Mouse (Mus musculus): Measurements from ENCODE around the gene Rgcc. TPM values are rescaled to one million over a fixed set of nuclear protein-coding genes. Genes with fewer than 3 reads are reported as not detected.
A peak's percentile ranks its signal among the peaks of the same experiment; 100 is the strongest.

Gene Rgcc
- polyA plus RNA-seq, 1 experiment from 2014 or later = 75.8 TPM

DNA sequence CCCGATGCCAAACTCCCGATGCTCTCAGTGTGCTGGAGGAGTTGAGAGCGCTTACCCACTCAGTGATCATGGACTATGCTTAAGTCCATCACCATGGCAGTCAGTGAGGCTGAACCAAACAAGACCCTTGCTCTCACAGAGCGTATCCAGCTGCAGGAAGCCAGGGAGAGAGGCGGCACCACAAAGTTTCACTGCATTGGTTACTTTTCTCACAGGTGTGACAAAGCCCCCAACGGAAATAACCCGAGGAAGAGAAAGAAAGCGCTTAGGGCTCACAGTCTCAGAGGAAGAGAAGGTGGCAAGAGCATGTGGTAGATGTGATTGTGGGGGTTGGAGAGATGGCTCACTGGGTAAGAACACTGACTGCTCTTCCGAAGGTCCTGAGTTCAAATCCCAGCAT lies 21.0 kb downstream of the Rgcc start:
- ATAC-seq (replicated peaks; ENCODE audit: low FRiP score) (no peak), DNase-seq (ENCODE audit: low spot score) (no peak)
- 90% methylated on average over 9 of the region's 9 CpGs for WGBS
- Histone ChIP-seq H3K4me2 (ENCODE audit: low read depth, low read length, severe bottlenecking) (no peak overlapping the region), H3K9ac (ENCODE audit: low read length) (no peak overlapping the region), H3K27ac (ENCODE audit: low read depth, low read length) (no peak overlapping the region), H3K4me1 (replicated peaks; ENCODE audit: control insufficient read depth, insufficient read depth, low read length) (peaks cover 2% of the 10 kb centered on the region; the same call in 1 of the 2 replicates), H3K27me3 (ENCODE audit: control insufficient read depth, insufficient read depth, low read length) (no peaks in the 10 kb centered on the region), H3K36me3 (ENCODE audit: control insufficient read depth, insufficient read depth, low read length) (no peaks in the 10 kb centered on the region), H3K4me3 (ENCODE audit: low read depth, low read length) (no peak overlapping the region), H3K9me3 (ENCODE audit: control insufficient read depth, low read length) (no peaks in the 10 kb centered on the region)

DNA sequence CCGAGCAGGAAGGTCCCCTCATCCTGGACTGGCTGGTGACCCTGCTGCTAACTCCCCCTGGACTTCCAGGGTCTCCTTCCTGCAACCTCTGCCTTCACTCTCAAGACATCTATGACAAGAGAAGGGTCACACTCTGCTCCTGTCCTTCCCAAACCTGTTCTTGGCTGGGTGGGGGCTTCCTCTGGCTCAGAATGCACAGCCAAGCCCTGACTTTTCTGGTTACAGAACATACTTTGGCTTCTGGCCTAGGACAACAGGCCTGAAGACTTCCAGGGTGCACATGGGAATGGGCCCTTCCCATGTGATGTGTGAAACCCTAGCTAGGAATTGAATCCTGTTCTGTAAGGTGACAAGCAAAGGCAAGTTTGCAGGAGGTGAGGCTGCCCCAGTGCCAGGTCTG lies 22.0 kb downstream of the Rgcc start:
- no peak overlapping the region for H3K4me2 ChIP-seq (ENCODE audit: low read depth, low read length, severe bottlenecking)
- no peak overlapping the region for H3K9ac ChIP-seq (ENCODE audit: low read length)
- ATAC-seq (replicated peaks; ENCODE audit: low FRiP score) (no peak), DNase-seq (ENCODE audit: low spot score) (no peak)
- 73% methylated on average over 1 of the region's 1 CpGs for WGBS
- no peaks in the 10 kb centered on the region for H3K36me3 ChIP-seq (ENCODE audit: control insufficient read depth, insufficient read depth, low read length)
- H3K4me1 ChIP-seq (replicated peaks; ENCODE audit: control insufficient read depth, insufficient read depth, low read length) = peaks cover 2% of the 10 kb centered on the region; the same call in 1 of the 2 replicates
- no peak overlapping the region for H3K4me3 ChIP-seq (ENCODE audit: low read depth, low read length)
- H3K9me3 ChIP-seq (ENCODE audit: control insufficient read depth, low read length) = no peaks in the 10 kb centered on the region
- no peak overlapping the region for H3K27ac ChIP-seq (ENCODE audit: low read depth, low read length)
- H3K27me3 ChIP-seq (ENCODE audit: control insufficient read depth, insufficient read depth, low read length) = no peaks in the 10 kb centered on the region

DNA sequence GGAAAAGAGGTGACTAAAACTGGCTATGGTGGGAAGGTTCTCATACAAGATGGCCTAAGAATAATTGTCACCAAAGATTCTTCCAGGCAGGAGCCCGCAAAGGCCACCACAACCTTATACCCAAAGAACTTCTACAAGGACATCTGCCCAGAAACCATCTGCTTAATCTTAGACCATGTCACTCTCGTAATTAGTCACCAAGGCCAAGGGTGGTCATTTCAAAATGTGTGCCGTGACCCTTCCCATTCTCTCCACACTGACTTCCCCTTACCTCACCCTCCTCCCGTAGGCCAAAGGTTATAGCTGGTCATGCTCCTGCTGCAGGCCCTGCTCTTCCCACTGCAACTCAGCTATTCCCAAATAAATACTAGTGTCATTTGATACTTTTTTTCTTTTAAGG lies 22.5 kb downstream of the Rgcc start:
- Histone ChIP-seq H3K4me3 (ENCODE audit: low read depth, low read length) (no peak overlapping the region), H3K4me1 (replicated peaks; ENCODE audit: control insufficient read depth, insufficient read depth, low read length) (peaks cover 2% of the 10 kb centered on the region; the same call in 1 of the 2 replicates), H3K9me3 (ENCODE audit: control insufficient read depth, low read length) (no peaks in the 10 kb centered on the region), H3K27ac (ENCODE audit: low read depth, low read length) (no peak overlapping the region), H3K27me3 (ENCODE audit: control insufficient read depth, insufficient read depth, low read length) (no peaks in the 10 kb centered on the region), H3K4me2 (ENCODE audit: low read depth, low read length, severe bottlenecking) (no peak overlapping the region), H3K36me3 (ENCODE audit: control insufficient read depth, insufficient read depth, low read length) (no peaks in the 10 kb centered on the region), H3K9ac (ENCODE audit: low read length) (no peak overlapping the region)
- DNase-seq (ENCODE audit: low spot score) (no peak), ATAC-seq (replicated peaks; ENCODE audit: low FRiP score) (no peak)
- 87% methylated on average over 4 of the region's 4 CpGs for WGBS

DNA sequence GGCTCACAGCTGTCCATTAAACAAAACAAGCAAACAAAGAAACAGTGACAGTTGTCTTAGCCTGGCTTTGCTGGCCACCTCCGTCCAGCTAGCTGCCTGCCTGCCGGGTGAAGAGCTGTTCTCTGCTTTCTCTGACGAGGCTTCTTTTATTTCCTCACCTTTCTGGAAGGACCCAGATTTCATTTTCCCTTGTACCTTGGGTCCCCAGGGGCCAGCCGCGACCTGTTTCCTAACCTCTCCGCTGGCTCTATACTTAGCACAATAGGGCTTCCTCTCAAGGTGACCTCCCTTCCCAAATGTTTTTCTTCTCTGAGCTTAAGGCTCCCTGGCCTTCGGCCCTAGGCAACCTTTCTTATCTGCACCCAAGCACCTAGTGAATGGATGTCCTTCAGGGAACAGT lies 23.5 kb downstream of the Rgcc start:
- Histone ChIP-seq H3K27me3 (ENCODE audit: control insufficient read depth, insufficient read depth, low read length) (no peaks in the 10 kb centered on the region), H3K9me3 (ENCODE audit: control insufficient read depth, low read length) (no peaks in the 10 kb centered on the region), H3K4me3 (ENCODE audit: low read depth, low read length) (no peak overlapping the region), H3K27ac (ENCODE audit: low read depth, low read length) (no peak overlapping the region), H3K9ac (ENCODE audit: low read length) (no peak overlapping the region), H3K4me2 (ENCODE audit: low read depth, low read length, severe bottlenecking) (no peak overlapping the region), H3K36me3 (ENCODE audit: control insufficient read depth, insufficient read depth, low read length) (no peaks in the 10 kb centered on the region), H3K4me1 (replicated peaks; ENCODE audit: control insufficient read depth, insufficient read depth, low read length) (peaks cover 2% of the 10 kb centered on the region; the same call in 1 of the 2 replicates)
- ATAC-seq (replicated peaks; ENCODE audit: low FRiP score) = no peak
- no peak for DNase-seq (ENCODE audit: low spot score)
- 36% methylated on average over 7 of the region's 7 CpGs for WGBS

DNA sequence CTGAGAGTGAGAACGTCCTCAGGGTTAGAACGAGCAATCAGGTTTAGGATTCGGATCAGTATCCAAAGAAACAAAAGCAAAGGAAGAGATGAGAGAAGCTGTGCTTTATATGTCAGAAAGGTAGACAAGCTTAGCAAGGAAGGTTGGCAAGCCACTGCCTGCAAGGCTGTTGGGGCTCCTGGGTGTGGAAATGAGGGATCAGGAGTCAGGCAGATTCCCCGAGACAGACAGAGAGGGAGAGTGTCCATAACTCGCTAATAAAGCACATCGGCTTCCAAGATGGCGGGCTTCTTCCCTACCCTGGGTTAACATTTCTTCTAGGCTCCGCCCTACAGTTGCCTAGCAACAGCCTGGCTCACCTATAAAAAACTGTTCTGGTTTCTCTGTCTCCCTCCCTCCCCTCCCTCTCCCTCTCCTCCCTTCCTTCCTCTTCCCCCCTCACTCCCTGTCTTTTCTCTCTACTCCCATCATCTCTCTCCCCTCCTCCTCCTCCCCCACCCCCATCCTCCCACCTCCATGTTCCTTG lies 25.5 kb downstream of the Rgcc start:
- no peak overlapping the region for H3K9ac ChIP-seq (ENCODE audit: low read length)
- 83% methylated on average over 8 of the region's 8 CpGs for WGBS
- no peak for DNase-seq (ENCODE audit: low spot score)
- no peaks in the 10 kb centered on the region for H3K36me3 ChIP-seq (ENCODE audit: control insufficient read depth, insufficient read depth, low read length)
- H3K4me1 ChIP-seq (replicated peaks; ENCODE audit: control insufficient read depth, insufficient read depth, low read length) = peaks cover 2% of the 10 kb centered on the region; the same call in 1 of the 2 replicates
- ATAC-seq (replicated peaks; ENCODE audit: low FRiP score) = 0 out of 2 replicates have a peak, but pooled peaks have one; percentile 28
- H3K27ac ChIP-seq (ENCODE audit: low read depth, low read length) = no peak overlapping the region
- no peak overlapping the region for H3K4me3 ChIP-seq (ENCODE audit: low read depth, low read length)
- H3K4me2 ChIP-seq (ENCODE audit: low read depth, low read length, severe bottlenecking) = no peak overlapping the region
- H3K9me3 ChIP-seq (ENCODE audit: control insufficient read depth, low read length) = no peaks in the 10 kb centered on the region
- H3K27me3 ChIP-seq (ENCODE audit: control insufficient read depth, insufficient read depth, low read length) = no peaks in the 10 kb centered on the region

DNA sequence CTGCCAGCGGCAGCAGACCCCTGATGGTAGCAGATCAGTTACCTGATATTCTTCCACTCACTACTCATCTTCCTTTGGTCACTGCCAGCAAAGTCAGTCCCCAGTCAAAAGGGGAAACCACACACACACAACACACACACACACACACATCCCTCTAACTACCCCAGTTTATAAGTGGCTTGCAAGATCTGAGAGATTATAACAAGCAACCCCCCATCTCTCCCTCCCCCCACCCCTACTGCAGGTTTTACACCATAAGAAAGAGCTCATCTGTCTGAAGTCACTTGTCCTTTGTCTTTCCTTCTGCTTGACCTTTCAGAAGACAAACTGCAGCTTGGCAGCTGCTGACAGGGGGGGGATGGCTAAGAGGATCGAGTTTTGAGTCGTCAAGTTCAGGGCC lies 26.0 kb downstream of the Rgcc start:
- H3K27me3 ChIP-seq (ENCODE audit: control insufficient read depth, insufficient read depth, low read length) = no peaks in the 10 kb centered on the region
- H3K9me3 ChIP-seq (ENCODE audit: control insufficient read depth, low read length) = no peaks in the 10 kb centered on the region
- H3K9ac ChIP-seq (ENCODE audit: low read length) = no peak overlapping the region
- H3K4me2 ChIP-seq (ENCODE audit: low read depth, low read length, severe bottlenecking) = no peak overlapping the region
- DNase-seq (ENCODE audit: low spot score) (no peak), ATAC-seq (replicated peaks; ENCODE audit: low FRiP score) (no peak)
- H3K36me3 ChIP-seq (ENCODE audit: control insufficient read depth, insufficient read depth, low read length) = no peaks in the 10 kb centered on the region
- H3K4me1 ChIP-seq (replicated peaks; ENCODE audit: control insufficient read depth, insufficient read depth, low read length) = peaks cover 2% of the 10 kb centered on the region; the same call in 1 of the 2 replicates
- no peak overlapping the region for H3K27ac ChIP-seq (ENCODE audit: low read depth, low read length)
- WGBS = 73% methylated on average over 3 of the region's 3 CpGs
- no peak overlapping the region for H3K4me3 ChIP-seq (ENCODE audit: low read depth, low read length)

DNA sequence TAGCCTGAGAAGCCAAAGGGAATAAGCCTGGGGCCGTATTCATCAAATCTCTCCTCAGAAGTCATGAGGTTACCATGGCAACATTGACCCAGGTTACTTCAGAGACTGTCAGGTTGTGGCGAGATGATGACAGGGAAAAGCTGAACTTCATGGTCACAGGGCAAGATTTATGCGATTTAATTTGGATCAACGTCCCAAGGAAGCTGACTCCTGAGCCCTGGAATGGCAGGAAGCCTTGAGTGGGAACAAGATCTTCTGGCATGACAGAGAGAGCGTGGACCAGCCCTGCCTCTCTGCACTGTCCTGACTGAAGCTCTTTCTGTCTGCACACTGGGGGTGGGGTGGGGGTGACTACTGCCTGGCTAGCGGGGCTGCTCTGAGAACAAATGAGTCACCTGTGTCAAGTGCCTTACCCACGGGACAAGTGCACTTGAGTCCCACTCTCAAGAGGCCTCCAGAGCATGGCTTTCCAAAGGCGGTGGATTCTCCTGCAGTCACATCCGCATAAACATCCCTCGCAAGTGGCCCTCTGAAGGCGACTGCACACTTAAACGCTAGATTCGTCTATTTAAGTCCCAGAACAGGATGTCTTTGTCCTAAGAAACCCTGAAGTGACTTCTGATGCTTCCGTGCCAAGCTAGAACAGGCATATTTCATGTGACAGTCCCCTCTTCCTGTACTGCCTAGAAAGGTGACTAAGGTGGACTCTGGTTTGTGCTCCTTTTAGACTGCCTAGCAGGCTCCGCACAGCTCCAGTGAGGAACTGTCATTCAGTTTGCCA lies 27.6 kb downstream of the Rgcc start:
- no peak overlapping the region for H3K4me3 ChIP-seq (ENCODE audit: low read depth, low read length)
- H3K27me3 ChIP-seq (ENCODE audit: control insufficient read depth, insufficient read depth, low read length) = no peaks in the 10 kb centered on the region
- no peaks in the 10 kb centered on the region for H3K9me3 ChIP-seq (ENCODE audit: control insufficient read depth, low read length)
- 67% methylated on average over 15 of the region's 15 CpGs for WGBS
- H3K36me3 ChIP-seq (ENCODE audit: control insufficient read depth, insufficient read depth, low read length) = no peaks in the 10 kb centered on the region
- no peak for DNase-seq (ENCODE audit: low spot score)
- no peak overlapping the region for H3K27ac ChIP-seq (ENCODE audit: low read depth, low read length)
- no peak for ATAC-seq (replicated peaks; ENCODE audit: low FRiP score)
- H3K4me1 ChIP-seq (replicated peaks; ENCODE audit: control insufficient read depth, insufficient read depth, low read length) = peaks cover 2% of the 10 kb centered on the region; the same call in 1 of the 2 replicates
- no peak overlapping the region for H3K4me2 ChIP-seq (ENCODE audit: low read depth, low read length, severe bottlenecking)
- H3K9ac ChIP-seq (ENCODE audit: low read length) = no peak overlapping the region

DNA sequence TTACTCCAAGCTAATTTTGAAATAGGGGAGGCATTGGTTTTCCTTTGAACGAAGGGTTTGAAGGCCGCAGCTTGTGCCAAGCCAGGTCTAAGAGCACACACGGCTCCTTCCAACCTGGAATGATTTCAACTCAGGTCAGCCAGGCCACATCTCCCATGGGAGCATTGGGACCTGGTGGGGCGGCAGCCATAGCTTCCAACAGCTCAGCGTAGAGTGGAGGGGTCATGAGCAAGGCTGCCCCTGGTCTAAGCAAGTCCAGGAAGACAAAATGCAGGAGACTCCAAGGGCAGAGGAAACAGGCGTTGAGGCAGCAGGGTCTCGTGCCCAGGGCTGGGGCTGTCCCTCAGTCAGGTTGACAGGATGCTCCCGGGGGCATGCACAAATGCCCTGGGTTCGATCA lies 28.5 kb downstream of the Rgcc start:
- H3K27ac ChIP-seq (ENCODE audit: low read depth, low read length) = no peak overlapping the region
- DNase-seq (ENCODE audit: low spot score) (no peak), ATAC-seq (replicated peaks; ENCODE audit: low FRiP score) (no peak)
- no peak overlapping the region for H3K4me2 ChIP-seq (ENCODE audit: low read depth, low read length, severe bottlenecking)
- no peak overlapping the region for H3K4me3 ChIP-seq (ENCODE audit: low read depth, low read length)
- H3K36me3 ChIP-seq (ENCODE audit: control insufficient read depth, insufficient read depth, low read length) = no peaks in the 10 kb centered on the region
- H3K9me3 ChIP-seq (ENCODE audit: control insufficient read depth, low read length) = no peaks in the 10 kb centered on the region
- 90% methylated on average over 9 of the region's 9 CpGs for WGBS
- H3K27me3 ChIP-seq (ENCODE audit: control insufficient read depth, insufficient read depth, low read length) = no peaks in the 10 kb centered on the region
- H3K4me1 ChIP-seq (replicated peaks; ENCODE audit: control insufficient read depth, insufficient read depth, low read length) = peaks cover 2% of the 10 kb centered on the region; the same call in 1 of the 2 replicates
- no peak overlapping the region for H3K9ac ChIP-seq (ENCODE audit: low read length)
